Mouse (Mus musculus) c-Kit-positive CD71-positive TER-119-positive erythroid progenitor cells, embryonic 14.5 days (primary cell): ENCODE results near the gene Slc25a45.

ENCODE experiments used
- DNase-seq: peaks from one replicate; pipeline ENCODE4 v3.0.0-alpha.2; 2013; ENCODE audit warnings: low spot score

The Slc25a45 gene

GRCm38 (mm10) chr19:5892735-5893134, 15.1 kb downstream of the Slc25a45 start:
- DNase-seq, result no peak

- DNase-seq, result no peak
Measured at GRCm38 (mm10) chr19:5893282-5894001, 15.8 kb downstream of the Slc25a45 start.

- DNase-seq, result peak; percentile 95
Measured at GRCm38 (mm10) chr19:5894002-5894678, 16.5 kb downstream of the Slc25a45 start, which contains the start of gene Tigd3. Gene Tigd3, minus strand, starts transcription at chr19:5894149.

- no peak for DNase-seq
Measured at GRCm38 (mm10) chr19:5907275-5907674, 29.7 kb downstream of the Slc25a45 start.

- no peak for DNase-seq
Measured at GRCm38 (mm10) chr19:5910221-5910620, 32.6 kb downstream of the Slc25a45 start.

GRCm38 (mm10) chr19:5911430-5912102, 34.0 kb downstream of the Slc25a45 start:
- DNase-seq, result peak; percentile 34

- DNase-seq, result peak; percentile 100
Measured at GRCm38 (mm10) chr19:5912103-5913006, 34.7 kb downstream of the Slc25a45 start.

GRCm38 (mm10) chr19:5913007-5913719, 35.6 kb downstream of the Slc25a45 start, which contains the start of gene Dpf2:
Gene Dpf2, minus strand, starts transcription at chr19:5913010.
- peak; percentile 57 for DNase-seq

GRCm38 (mm10) chr19:5921715-5922114, 44.1 kb downstream of the Slc25a45 start:
- peak; percentile 37 for DNase-seq

GRCm38 (mm10) chr19:5922119-5922942, 44.7 kb downstream of the Slc25a45 start:
- DNase-seq, result peak; percentile 55

- no peak for DNase-seq
Measured at GRCm38 (mm10) chr19:5922963-5923362, 45.4 kb downstream of the Slc25a45 start.

GRCm38 (mm10) chr19:5923990-5924712, 46.5 kb downstream of the Slc25a45 start:
- peak; percentile 83 for DNase-seq

GRCm38 (mm10) chr19:5924713-5925093, 47.1 kb downstream of the Slc25a45 start, which contains the start of gene Cdc42ep2:
Gene Cdc42ep2, minus strand, starts transcription at chr19:5924816.
- peak; percentile 96 for DNase-seq

- no peak for DNase-seq
Measured at GRCm38 (mm10) chr19:5925311-5925855, 47.8 kb downstream of the Slc25a45 start.

- no peak for DNase-seq
Measured at GRCm38 (mm10) chr19:5927026-5927425, 49.4 kb downstream of the Slc25a45 start.

GRCm38 (mm10) chr19:5927532-5927931, 49.9 kb downstream of the Slc25a45 start:
- DNase-seq, result no peak

- no peak for DNase-seq
Measured at GRCm38 (mm10) chr19:5928104-5928503, 50.5 kb downstream of the Slc25a45 start.

GRCm38 (mm10) chr19:5928546-5928945, 50.9 kb downstream of the Slc25a45 start:
- DNase-seq, result no peak
